Mouse (Mus musculus) bone marrow macrophage, adult 2 months (primary cell): ENCODE results near the gene Tamm41.

ENCODE experiments used
- CTCF ChIP-seq: IDR thresholded peaks from 2 replicates; pipeline ENCODE4 v1.5.1; 2012; ENCODE audit warnings: low read depth, mild to moderate bottlenecking, low read length, moderate library complexity
- POLR2A ChIP-seq: IDR thresholded peaks from 2 replicates; pipeline ENCODE4 v1.6.1; 2012; ENCODE audit warnings: mild to moderate bottlenecking, low read depth, low read length, borderline replicate concordance

DNA sequence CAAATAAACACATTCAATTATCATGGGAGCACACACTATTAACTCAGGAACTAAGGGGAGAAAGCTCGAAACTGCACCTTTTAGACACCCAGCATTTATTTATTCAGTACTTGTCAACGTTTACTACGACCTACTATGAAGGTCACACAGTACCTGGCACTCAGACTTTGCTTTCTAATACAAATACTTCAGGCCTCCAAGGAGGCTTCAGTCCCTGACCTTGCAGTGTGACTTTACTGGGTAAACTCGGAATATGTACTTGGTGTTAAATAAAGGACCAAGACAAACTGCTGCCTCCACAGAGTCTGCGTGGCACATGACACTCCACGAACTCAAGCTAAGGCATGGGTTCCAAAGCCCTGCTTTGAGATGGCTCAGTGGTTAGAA, 78.7 kb downstream of the Tamm41 start:
- TF ChIP-seq POLR2A (no peak), CTCF (no peak)
